Mouse (Mus musculus) cerebellum, postnatal 10 days (tissue): ENCODE data around the gene Mtus2.

Source experiments
- DNase-seq, 2 experiments: peaks; one replicate each; pipeline ENCODE4 v3.0.0; 2021; ENCODE audit warnings: mixed read lengths in 2 of 2

Mtus2 gene

DNA sequence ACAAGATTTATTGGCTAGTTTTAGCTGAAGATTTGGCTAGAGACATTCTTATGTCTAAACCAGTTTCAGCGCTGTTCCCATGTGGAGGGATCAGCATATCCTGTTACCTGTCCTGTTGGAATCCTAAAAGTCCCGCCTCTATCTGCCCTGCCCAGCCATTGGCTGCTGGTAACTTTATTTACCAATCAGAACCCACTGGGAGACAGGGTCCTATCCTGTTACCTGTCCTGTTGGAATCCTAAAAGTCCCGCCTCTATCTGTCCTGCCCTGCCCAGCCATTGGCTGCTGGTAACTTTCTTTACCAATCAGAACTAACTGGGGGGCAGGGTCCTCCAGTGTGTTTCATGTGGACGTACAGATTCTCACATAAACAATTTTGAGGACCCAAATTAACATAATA lies 234.3 kb downstream of the Mtus2 start:
- no peak for DNase-seq

DNA sequence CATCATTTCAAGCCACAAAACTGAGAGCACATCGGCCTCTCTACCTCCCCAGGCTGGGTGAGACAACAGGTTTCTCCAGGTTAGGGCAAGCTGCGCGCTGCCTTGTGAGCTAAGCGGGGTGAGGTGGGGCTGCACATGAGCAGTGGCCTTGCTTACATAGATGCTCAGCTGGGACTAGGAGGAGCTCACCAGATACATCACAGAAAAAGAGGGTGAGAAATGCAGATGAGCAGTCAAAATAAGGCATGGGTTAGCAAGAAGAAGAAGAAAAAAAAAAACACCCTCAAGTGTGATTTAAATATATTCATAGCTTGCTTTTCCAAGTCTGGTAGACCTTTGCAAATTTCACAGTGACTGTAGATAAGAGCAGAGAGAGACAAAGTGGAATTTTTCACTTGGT lies 254.7 kb downstream of the Mtus2 start:
- no peak for DNase-seq

DNA sequence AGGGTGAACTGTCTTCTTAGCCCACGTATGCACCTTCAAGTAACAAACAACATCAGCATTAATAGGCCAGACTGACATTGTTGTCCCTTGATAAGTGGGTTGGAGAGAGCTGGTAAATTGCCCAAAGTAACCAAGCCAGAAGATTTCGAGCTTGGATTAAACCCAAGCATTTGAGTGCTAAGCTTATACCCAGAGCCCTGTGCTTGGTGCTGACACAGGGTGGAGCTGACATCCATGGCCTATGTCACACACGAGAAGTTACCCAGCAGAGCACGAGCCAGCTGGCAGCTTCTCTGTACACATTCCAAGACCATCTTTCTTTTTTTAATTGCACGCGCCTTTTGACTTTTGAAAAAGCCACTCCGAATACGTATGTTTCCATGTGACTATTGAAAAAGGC lies 259.7 kb downstream of the Mtus2 start:
- no peak for DNase-seq

DNA sequence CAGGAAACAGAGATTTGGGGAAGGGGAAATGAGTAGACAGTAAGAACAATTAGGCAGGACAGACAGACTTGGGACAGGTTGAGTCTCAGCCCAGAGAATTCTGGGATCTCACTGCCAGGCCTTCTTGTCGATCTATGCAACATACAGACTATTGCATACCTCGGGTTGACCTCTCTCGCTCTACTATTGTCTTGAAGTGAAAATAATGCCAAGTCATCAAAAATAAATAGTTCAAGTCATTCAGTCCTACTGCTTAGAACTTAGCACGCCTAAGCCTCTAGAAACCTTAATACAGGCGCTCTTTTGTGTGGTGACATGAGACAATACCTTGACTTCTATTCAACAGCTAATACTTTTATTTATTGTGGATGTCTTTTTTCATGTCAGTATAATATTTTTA lies 265.8 kb downstream of the Mtus2 start:
- DNase-seq: no peak

DNA sequence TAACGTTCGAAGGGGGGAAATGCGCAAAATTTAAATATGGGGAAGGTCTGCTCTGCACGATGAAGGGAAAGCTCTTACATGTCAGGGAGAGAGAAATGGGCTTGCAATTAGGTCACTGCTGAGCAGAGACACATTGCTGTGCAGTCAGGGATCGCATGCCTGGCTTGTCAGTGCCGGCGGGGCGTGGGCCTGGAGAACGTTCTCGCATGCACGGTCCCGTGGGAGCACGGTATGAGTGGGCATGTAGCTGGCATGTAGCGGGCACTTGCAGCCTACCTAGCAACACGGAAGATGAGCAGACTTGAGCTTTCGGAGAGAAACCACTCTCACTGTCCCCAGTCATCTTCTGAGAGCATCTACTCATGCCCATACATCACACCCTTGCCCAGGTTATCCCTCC lies 266.9 kb downstream of the Mtus2 start:
- DNase-seq: no peak

DNA sequence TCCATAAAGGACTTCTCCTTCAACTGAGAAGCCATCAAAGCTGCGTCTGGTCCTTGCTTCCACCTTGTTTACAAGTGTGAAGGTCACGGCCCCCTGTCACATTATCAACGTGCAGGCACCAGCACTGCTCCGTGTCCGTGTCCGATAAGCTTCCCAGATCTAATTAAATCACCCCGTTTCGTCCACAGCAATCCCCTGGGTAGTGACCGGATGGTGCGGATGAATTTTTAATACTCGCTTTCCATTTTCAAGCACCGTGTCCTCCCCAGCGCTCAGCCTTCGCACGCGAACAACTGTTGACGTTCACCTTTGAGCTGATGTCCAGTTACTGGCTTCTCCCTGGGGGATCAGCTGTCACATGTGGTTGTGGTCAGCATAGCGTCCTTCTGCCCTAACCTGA lies 276.6 kb downstream of the Mtus2 start:
- no peak for DNase-seq

DNA sequence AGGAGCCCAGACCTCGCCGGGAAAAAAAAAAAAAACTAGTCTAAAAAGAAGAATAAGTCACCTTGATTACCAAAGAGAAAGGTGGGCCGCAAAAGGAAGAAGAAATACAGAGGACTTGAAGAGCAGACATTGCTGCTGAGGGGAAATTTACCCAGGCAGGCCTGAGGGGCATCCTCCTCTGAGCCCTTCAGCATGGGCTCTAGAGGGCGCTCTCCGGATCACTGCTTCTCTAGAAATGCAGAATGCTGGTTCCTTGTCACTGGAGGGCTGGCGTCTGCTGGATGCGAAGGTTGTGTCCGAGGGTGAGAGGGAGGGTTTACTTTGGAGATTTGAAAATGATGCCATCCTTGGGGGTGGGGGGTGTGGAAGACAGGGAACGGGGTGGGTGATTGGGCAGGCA lies 279.5 kb downstream of the Mtus2 start:
- peak; percentile 53 to 56 for DNase-seq

DNA sequence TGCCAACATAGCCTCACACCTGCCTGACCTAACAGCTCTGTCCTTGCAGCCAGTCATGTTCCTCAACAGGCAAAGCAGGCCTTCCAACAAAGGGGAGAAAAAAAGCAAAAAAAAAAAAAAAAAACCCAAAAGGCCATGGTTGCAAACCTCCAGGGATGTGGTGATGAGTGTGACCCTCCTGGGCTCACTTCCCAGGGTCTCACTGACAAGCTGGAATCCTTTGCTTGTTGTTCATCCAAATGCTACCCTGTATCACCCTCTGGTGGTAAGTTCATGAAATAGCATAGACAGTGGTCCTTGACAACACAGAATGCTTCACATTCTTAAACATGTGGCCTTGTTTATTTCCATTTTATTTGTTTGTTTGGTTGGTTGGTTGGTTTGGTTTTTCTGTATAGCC lies 281.9 kb downstream of the Mtus2 start:
- DNase-seq: peak; percentile 73 to 82

DNA sequence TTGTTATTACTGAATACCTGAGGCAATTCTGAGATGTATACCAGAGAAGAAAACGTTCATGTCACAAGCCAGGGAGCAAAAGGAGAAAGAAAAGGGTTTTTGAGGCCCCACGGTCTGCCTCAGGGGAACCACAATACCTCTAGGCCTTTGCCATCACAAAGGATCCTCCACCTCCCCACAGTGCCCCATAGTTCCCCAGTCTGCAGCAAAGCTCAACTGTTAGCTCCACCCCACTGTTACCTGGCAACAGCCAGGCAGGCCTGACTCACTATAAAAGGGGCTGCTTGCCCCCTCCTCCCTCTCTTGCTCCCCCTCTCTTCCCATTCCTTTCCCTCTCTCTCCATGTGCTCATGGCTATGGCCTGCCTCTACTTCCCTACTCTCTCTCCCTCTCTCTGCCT lies 282.6 kb downstream of the Mtus2 start:
- DNase-seq: no peak

DNA sequence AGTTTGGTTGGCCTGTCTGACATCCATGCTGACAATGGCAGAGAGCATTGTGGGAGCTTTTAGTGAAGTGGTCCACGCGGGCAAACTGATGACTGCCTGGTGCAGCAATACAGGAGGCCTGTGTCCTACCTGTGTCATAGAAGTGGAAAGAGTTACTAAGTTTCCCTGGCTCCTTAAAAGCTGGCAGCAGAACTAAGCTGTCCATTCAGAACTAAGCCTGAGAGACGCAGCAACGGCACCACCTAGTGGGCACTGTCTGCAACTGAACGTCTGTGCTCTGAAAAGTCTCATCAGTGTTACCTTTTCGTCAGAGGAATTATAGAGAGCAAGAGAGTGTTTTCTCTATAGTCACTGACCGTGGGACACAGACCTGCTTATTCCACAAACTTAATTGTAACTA lies 284.8 kb downstream of the Mtus2 start:
- peak; percentile 85 to 87 for DNase-seq

DNA sequence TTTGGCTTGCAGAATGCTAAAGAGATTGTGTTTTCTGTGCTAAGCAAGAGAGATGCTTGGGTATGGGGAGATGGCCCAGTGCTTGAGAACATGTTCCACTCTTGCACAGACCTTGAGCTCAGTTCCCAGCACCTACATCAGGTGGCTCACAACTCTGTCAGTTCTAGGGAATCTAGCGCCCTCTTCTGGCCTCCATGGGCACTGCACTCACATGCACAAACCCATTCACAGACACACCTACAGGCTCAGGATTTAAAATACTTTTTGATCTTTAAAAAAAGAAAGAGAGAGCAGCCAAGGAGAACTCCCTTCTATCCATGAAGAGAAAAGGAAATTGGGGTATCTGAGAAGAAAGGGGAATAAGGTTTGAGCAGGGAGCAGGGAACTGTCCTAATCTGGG lies 287.4 kb downstream of the Mtus2 start:
- no peak for DNase-seq

DNA sequence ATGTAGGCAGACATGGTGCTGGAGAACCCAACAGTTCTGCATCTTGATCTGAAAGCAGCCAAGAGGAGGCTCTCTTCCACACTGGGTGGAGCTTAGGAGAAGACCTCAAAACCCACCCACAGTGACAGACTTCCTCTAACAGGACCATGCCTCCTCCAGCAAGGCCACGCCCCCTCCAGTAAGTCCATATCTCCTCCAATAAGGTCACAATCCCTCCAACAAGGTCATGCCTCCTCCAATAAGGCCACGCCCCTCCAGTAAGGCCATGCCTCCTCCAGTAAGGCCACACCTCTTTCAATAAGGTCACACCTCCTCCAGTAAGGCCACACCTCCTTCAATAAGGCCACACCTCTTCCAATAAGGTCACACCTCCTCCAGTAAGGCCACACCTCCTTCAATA lies 288.3 kb downstream of the Mtus2 start:
- DNase-seq: no peak

DNA sequence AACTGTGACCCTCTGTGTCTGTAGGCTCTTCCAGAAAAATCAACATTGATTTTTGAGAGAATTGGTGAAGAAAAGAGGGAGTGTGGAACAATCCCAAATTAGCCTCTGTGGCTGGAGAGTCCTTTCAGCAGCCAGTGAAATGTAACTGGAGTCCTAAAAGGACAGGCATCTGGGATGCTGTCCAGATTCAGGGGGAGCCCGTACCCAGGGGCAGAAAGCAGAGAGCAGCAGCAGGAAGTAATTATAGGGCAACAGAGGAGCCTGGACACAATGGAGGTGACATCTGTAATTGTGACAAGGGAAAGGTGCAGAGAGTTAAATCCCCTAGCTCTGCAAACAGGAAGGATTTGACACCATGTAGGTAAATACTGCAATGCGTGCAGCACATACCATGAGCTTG lies 291.1 kb downstream of the Mtus2 start:
- DNase-seq: no peak

DNA sequence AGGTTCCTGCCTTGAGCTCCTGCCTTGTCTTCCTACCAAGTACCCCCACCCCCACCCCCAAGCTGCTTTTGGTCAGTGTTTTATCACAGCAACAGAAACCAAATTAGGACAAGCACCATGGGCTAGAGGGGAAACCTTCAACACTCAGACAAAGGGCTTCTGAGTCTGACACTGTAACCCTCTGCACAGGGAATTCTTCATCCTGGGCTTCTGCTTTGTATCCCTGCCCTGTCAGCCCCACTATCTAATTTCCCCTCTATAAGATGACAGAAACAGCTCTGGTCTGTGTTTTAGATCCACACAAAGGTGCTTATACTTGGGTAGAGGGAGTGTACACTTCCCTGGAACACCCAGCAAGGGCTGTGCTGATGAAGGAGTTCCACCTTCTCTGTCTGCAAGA lies 294.7 kb downstream of the Mtus2 start:
- no peak for DNase-seq

DNA sequence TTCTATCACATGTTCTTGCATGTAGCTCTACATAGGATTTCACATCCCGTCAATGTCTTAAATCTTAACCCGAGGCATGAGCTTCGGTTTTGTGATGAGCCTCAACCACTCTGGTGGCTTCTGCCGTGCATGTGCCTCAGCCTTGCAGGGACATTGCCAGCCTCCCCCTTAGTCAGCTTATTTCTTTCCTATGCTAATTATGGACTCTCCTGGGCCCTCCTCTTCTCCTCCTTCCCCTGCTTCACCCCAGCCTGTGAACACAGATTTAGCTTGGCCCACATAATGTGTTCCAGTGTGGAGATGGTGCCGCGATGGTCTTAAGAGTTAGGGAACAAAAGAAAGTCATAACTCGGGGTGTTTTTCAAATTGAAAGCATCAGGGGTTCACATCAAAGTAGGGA lies 304.9 kb downstream of the Mtus2 start:
- no peak for DNase-seq

DNA sequence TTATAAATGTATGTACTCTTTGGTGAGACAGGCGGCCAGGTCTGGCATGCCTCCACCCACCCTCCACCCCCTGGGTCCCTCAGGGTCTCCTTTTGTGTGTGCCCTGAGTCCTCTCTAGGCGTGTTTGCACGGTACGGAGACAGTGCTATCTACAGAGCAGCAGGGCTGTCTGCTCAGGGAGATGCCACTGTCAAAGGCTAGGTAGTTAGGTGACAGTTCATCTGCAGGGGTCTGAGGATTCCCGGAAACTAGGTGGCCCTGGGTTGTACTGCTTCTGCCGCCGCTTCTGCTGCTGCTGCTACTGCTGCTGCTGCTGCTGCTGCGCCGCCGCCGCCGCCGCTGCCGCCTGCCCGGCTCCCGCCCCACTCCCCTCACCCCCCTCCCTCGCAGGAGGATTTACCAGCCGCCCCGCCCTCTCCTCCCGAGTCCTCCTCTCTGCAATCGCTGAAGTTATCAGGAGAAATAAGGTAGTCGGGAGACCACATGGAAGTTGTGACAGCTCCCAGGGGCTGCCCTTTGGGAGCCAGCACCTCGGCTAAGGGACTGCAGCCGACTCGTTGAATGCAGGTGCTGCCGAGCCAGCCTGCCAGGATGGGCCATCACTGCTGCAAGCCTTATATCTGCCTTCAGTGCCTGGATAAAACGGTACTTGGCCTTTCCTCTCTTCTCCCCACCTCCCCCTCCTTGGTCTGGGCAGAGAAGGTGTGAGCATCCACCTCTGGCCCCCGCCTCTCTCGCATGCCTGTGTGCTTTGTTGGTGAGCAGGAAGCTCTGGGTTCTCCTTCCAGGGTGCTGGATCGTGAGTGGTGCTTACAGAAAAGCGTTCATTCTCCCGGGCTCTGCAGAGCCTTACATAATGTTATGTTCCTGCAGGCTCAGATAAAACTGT lies 307.9 kb downstream of the Mtus2 start:
- DNase-seq: peak; percentile 30 to 44

DNA sequence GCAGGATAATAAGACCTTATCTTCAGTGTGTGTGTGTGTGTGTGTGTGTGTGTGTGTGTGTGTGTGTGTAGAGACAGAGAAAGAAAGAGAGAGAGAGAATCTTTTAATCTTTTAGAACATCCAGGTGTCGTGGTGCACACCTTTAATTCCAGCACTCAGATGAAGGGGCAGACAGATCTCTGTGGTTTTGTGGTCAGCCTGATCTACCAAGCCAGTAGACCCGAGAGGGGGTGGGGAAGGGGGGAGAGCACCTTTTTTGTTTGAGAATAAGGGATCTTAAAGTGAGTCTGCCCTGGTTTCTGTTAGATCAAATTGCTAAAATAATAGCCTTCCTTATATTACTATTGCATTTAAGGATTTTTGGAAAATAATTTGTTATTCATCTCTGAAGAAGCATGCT lies 309.7 kb downstream of the Mtus2 start:
- no peak for DNase-seq

DNA sequence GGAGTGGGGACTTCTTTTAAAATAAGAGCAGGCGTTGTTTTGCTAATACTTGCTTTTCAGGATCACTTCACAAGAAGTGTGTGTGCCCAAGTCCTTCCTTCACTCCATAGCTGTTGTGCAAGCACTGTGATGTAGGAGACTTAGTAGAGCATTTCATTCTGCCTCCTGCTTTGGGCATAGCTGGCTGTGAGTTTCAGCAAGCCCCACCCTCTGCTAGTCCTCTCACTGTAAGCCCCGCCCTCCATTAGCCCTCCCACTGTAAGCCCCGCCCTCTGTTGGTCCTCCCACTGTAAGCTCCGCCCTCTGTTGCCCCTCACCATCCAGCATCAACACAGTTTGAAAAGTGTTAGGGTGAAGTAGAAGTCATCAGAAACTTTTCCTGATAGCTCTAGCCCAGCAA lies 310.3 kb downstream of the Mtus2 start:
- DNase-seq: no peak

DNA sequence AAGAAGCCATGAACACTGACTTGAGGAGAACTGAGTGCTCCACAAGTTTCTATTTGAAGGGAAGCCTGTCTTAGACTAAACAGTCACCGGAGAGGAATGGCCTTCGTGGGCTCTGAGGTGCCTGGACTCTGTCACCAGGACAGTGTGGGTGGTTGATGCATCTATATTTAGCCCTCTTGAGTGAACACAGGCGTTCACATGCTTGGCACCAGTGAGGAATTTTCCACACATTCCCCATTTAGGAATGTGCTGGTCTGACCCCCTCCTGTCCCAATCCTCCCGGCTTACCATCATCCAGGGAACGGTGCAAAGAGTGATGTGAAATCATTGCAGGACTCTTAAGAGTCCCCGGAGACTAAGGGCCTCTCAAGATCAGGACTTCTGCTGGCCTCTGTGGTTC lies 314.9 kb downstream of the Mtus2 start:
- no peak for DNase-seq

DNA sequence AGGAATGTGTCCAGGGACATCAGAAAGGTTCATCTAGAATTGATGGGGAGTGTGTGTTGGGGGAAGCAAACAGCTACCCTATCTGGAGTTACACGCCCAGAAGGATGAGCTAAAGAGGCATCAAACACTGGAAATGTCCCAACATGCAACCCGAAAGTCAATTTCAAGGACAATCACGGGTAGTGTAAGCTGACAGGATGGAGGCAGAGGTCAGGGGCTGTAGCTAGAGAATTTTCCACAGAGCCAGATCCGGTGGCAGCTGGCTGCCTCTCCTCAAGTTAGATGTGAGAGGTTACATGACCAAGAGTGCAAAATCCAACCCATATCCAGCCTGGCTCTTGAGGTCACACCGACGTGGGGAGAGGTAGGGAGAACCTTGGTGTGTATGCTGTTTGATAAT lies 315.7 kb downstream of the Mtus2 start:
- DNase-seq: no peak

DNA sequence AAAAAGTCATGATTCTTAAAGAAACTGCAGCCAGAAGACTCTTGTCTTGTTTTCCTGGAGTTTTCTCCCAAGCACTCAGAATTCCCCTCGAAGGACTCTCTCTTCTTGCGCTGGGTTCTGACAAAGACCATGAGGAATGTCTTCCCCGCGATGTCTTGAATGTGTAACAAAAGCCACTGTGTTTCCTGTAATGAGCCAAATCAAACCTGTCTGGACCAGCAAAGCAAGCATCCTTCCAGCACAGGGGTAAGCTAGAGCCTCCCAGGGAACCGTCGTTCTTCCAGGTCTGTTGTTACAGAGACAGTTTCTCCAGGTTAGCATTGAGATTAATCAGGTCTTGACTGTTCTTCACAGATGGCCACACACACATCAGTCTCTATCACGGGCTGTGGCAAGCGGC lies 321.1 kb downstream of the Mtus2 start:
- DNase-seq: no peak

DNA sequence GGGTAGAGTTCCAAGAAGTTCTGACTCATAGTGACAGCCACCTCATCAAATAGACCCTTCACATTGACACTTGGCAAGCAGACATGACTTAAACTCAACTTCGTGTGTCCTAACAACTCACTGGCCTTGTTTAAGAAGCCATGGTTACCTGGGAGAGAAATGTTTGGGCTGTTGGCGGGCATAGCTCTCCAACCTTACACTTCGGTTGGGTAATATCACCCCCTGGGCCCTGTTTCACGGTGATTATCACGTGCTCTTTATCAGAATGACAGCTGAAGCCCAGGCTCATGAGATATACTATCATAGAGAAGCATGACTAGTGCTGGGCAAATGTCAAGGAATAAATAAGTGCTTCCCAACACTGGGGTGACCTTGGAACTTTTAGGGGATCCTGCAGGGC lies 323.2 kb downstream of the Mtus2 start:
- DNase-seq: no peak

DNA sequence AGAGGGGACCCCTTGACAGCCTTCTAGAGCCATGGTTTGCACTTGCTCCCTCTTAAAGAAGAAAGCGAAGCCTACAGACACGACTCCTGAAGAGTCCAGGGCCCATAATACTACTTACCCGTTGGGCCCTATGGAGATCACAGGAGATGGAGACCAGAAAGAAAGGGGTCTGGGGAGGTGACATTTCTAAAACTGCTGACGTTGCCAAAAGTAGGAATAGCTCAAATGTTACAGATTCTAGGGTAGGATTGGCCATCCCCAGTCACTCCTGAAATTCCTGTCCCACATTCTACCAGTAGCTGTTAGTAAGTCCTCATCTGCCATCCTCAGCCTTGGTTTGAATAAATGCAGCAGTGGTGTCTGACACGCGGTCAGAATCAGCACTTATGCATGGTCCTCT lies 325.0 kb downstream of the Mtus2 start:
- DNase-seq: no peak

DNA sequence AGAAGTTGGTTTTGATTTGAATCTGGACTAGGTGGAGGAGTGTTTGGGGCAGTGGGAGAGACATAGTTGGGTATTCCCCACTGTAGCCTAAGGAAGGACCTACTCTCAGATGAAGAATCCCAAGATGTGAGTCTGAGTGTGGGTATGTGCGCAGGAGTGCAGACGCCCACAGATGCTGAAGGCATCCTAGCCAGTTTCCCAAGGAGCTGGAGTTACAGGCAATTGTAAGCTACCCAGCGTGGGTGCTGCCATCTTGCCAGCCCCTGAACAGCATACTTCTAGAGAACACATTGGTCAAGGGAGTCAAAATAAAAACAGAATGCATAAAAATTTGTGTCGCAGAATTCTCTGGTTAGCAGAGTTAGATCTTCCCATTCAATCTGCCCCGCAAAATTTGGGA lies 325.5 kb downstream of the Mtus2 start:
- DNase-seq: no peak

DNA sequence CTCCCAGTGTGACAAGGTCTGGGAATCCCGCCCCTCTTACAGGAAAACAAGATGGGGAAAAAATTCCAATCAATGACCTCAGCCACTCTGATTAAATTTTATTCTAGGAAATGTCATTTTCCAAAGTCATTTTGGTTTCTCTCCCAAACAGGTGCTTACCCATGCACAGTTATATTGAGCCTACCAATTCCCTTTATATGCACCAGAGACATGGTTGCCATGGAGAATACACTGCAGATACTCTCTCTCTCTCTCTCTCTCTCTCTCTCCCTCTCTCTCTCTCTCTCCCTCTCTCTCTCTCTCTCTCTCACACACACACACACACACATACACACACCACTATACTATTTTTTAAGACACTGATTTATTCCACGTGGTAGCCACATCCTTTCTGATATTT lies 326.1 kb downstream of the Mtus2 start:
- no peak for DNase-seq
